Mouse (Mus musculus) brain, embryonic 14.5 days (tissue): ENCODE data around the gene Rasef.

Experiments used
- CTCF ChIP-seq: fragments of 200-500 bp; IDR thresholded peaks from 2 replicates; pipeline ENCODE4 v1.5.1; 2012; ENCODE audit warnings: inconsistent platforms, mild to moderate bottlenecking, moderate library complexity, borderline replicate concordance; ENCODE audit not compliant: insufficient read depth, insufficient read length; ENCODE audit errors: extremely low read depth
- POLR2A ChIP-seq: fragments of 200-500 bp; IDR thresholded peaks from 2 replicates; pipeline ENCODE4 v1.6.1; 2012; ENCODE audit warnings: mild to moderate bottlenecking, inconsistent platforms, borderline replicate concordance; ENCODE audit not compliant: poor library complexity, insufficient read depth, insufficient read length, severe bottlenecking; ENCODE audit errors: extremely low read depth

DNA sequence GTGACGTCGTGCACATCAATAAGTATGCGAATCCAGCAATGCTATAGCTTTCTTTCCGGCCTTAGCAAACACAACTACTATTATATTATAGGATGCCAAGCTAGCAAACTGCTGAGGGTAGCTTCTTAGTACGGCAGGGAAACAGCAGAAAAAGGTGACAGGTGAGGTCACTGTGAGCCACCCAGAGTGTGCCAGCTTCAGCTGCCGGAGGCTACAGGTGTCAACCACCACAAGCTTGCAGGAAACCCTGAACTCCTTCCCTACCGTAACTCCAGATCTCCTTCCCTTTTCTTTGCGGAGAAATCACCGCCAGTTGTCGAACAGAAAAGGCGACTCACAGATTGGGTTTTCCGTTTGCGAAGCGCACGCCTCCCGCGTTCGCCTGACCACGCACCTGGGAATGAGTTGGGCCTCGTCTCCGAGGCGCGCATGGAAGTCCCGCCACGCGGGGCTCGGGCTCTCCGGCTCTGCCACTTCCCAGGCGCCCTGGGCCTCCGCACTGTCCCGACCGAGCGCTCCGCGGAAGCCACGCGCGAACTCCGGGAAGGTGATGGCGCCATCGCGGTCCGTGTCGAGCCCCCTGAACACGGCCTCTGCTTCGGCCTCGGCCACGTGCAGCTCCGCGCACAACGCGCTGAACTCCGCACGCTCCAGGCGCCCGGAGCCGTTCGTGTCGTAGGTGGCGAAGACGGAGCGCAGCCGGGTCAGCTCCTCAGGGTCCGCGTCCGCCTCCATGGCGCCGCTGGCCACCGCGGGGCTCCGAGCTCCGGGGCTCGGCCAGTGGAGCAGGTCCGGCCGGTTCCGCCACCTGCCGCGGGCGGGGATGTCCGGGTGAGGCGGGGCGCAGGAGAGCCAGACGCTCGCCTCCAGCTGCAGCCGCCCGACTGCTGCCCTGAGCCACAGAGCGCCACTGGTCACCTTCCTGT lies at the start of gene Rasef:
- TF ChIP-seq CTCF (no peak), POLR2A (no peak)
